Mouse (Mus musculus) urinary bladder, postnatal 14 days (tissue): ENCODE results near the gene Mrpl35.

ENCODE experiments used
- DNase-seq: peaks from one replicate; pipeline ENCODE4 v3.0.0; 2021; ENCODE audit warnings: low spot score

Gene Mrpl35

GRCm38 (mm10) chr6:71799391-71799790 lies 27.4 kb downstream of the Mrpl35 start:
- DNase-seq: no peak

GRCm38 (mm10) chr6:71791771-71792170 lies 35.0 kb downstream of the Mrpl35 start:
- DNase-seq: no peak

GRCm38 (mm10) chr6:71788348-71788747 lies 38.4 kb downstream of the Mrpl35 start:
- no peak for DNase-seq

GRCm38 (mm10) chr6:71783165-71783564 lies 43.6 kb downstream of the Mrpl35 start:
- no peak for DNase-seq

GRCm38 (mm10) chr6:71780431-71780830 lies 46.3 kb downstream of the Mrpl35 start:
- DNase-seq: no peak

- no peak for DNase-seq
These were observed 46.9 kb downstream of the Mrpl35 start for GRCm38 (mm10) chr6:71779831-71780230.

GRCm38 (mm10) chr6:71778016-71778415 lies 48.8 kb downstream of the Mrpl35 start:
- no peak for DNase-seq

- no peak for DNase-seq
These were observed 54.0 kb downstream of the Mrpl35 start for GRCm38 (mm10) chr6:71772636-71773208.

- DNase-seq: no peak
These were observed 54.6 kb downstream of the Mrpl35 start for GRCm38 (mm10) chr6:71772156-71772555.

GRCm38 (mm10) chr6:71771282-71771681 lies 55.5 kb downstream of the Mrpl35 start:
- no peak for DNase-seq

- DNase-seq: no peak
These were observed 55.9 kb downstream of the Mrpl35 start for GRCm38 (mm10) chr6:71770856-71771255.

- DNase-seq: no peak
These were observed 56.7 kb downstream of the Mrpl35 start for GRCm38 (mm10) chr6:71769901-71770690.

- no peak for DNase-seq
These were observed 59.0 kb downstream of the Mrpl35 start for GRCm38 (mm10) chr6:71767761-71768160.
